In genomic region chr17:35812736-35813135, GRCm38 (mm10) we compare ENCODE assay signal across 9 mouse cellular contexts. TPM values are rescaled to one million over a fixed set of nuclear protein-coding genes. Genes with fewer than 3 reads are reported as not detected.
DNase-seq lines count a peak whose midpoint lies in the region; ATAC-seq and TF ChIP-seq lines count a peak whose summit lies in the region.
"Had no signal": no experiment of that assay in that cellular context is flagged by ENCODE, and none has a peak within 500 bp of the region (broad histone marks: within the 10 kb centered on the region; RNA-seq: fewer than 3 reads in every experiment).

No protein-coding gene starts in this region.

- WGBS in heart, embryonic 14.5 days: 37% methylated on average over 6 of the region's 6 CpGs
- WGBS in lung, embryonic 14.5 days: 59% methylated on average over 6 of the region's 6 CpGs
- WGBS in lung, adult 2 months: 32% methylated on average over 6 of the region's 6 CpGs
- WGBS in neural tube, embryonic 14.5 days: 81% methylated on average over 6 of the region's 6 CpGs
- 72% methylated on average over 6 of the region's 6 CpGs for WGBS in midbrain, embryonic 15.5 days

- no peak for DNase-seq in heart, postnatal 14 days
- DNase-seq in lung, embryonic 14.5 days: no peak
- no peak for DNase-seq in lung, adult 2 months
- DNase-seq in spleen, adult 12 weeks (ENCODE audit: low spot score): no peak
- DNase-seq: thymus, postnatal 14 days had no signal

- no peak for TF ChIP-seq POLR2A in lung, adult 2 months (IDR thresholded peaks at IDR 0.05; ENCODE audit: borderline replicate concordance, extremely low read depth, low read depth, low read length)

- H3K4me3 ChIP-seq in heart, embryonic 14.5 days (ENCODE audit: control insufficient read depth in 1 of 2, insufficient read depth in 1 of 2, low read depth in 1 of 2, low read length in 2 of 2): no peak overlapping the region
- no peak overlapping the region for H3K4me3 ChIP-seq in lung, embryonic 14.5 days (ENCODE audit: low read depth, low read length)
- H3K4me3 ChIP-seq in lung, adult 2 months (replicated peaks; ENCODE audit: extremely low read depth, low read depth, low read length): no peak overlapping the region
- no peak overlapping the region for H3K4me3 ChIP-seq in brown adipose tissue, adult 24 weeks (ENCODE audit: insufficient read depth, low read depth, low read length)
- no peak overlapping the region for H3K4me3 ChIP-seq in neural tube, embryonic 14.5 days (ENCODE audit: low read depth, low read length)
- H3K4me3 ChIP-seq in midbrain, embryonic 15.5 days: no peak overlapping the region

- intact Hi-C loops in heart, postnatal 14 days (cut with DNase I): no loop called here

- H3K36me3 ChIP-seq in heart, embryonic 14.5 days (ENCODE audit: control insufficient read depth, insufficient read depth, low read length): no peaks in the 10 kb centered on the region
- H3K36me3 ChIP-seq in lung, embryonic 14.5 days (ENCODE audit: insufficient read depth): no peaks in the 10 kb centered on the region
- no peaks in the 10 kb centered on the region for H3K36me3 ChIP-seq in neural tube, embryonic 14.5 days (ENCODE audit: control insufficient read depth, insufficient read depth, low read length)
- no peaks in the 10 kb centered on the region for H3K36me3 ChIP-seq in midbrain, embryonic 15.5 days (replicated peaks)

- peak overlapping the region; percentile 99 for H3K27ac ChIP-seq in heart, embryonic 14.5 days (replicated peaks in 1 of 2; ENCODE audit: control insufficient read depth in 1 of 2, insufficient read depth in 1 of 2, low read depth in 2 of 2, low read length in 2 of 2)
- H3K27ac ChIP-seq in lung, embryonic 14.5 days (ENCODE audit: low read depth): peak overlapping the region; percentile 89
- H3K27ac ChIP-seq in brown adipose tissue, adult 24 weeks (replicated peaks; ENCODE audit: low read depth, low read length): peak overlapping the region; percentile 92
- peak overlapping the region; percentile 4; the same call in 1 of the 2 replicates for H3K27ac ChIP-seq in neural tube, embryonic 14.5 days (ENCODE audit: low read depth, low read length)
- no peak overlapping the region for H3K27ac ChIP-seq in midbrain, embryonic 15.5 days

- peaks cover 49 to 68% of the 10 kb centered on the region in 2 experiments for H3K4me1 ChIP-seq in heart, embryonic 14.5 days (ENCODE audit: control insufficient read depth in 2 of 2, insufficient read depth in 2 of 2, low read length in 2 of 2)
- H3K4me1 ChIP-seq in lung, embryonic 14.5 days (ENCODE audit: insufficient read depth): peaks cover 27% of the 10 kb centered on the region
- H3K4me1 ChIP-seq in lung, adult 2 months (ENCODE audit: control insufficient read depth, insufficient read depth, low read length): peaks cover 45% of the 10 kb centered on the region
- peaks cover 32% of the 10 kb centered on the region for H3K4me1 ChIP-seq in brown adipose tissue, adult 24 weeks (ENCODE audit: control insufficient read depth, insufficient read depth, insufficient read length, low read length)
- no peaks in the 10 kb centered on the region for H3K4me1 ChIP-seq in neural tube, embryonic 14.5 days (ENCODE audit: control insufficient read depth, insufficient read depth, low read length)
- H3K4me1 ChIP-seq in midbrain, embryonic 15.5 days: no peaks in the 10 kb centered on the region

- H3K27me3 ChIP-seq in heart, embryonic 14.5 days (ENCODE audit: control insufficient read depth, insufficient read depth, low read length): no peaks in the 10 kb centered on the region
- H3K27me3 ChIP-seq in lung, embryonic 14.5 days (ENCODE audit: insufficient read depth, low read length): no peaks in the 10 kb centered on the region
- H3K27me3 ChIP-seq in neural tube, embryonic 14.5 days (ENCODE audit: control insufficient read depth, insufficient read depth, low read length): no peaks in the 10 kb centered on the region
- H3K27me3 ChIP-seq in midbrain, embryonic 15.5 days (replicated peaks): no peaks in the 10 kb centered on the region

- no peaks in the 10 kb centered on the region for H3K9me3 ChIP-seq in heart, embryonic 14.5 days (ENCODE audit: control insufficient read depth, low read length)
- no peaks in the 10 kb centered on the region for H3K9me3 ChIP-seq in lung, embryonic 14.5 days (ENCODE audit: low read depth, low read length)
- H3K9me3 ChIP-seq in neural tube, embryonic 14.5 days (ENCODE audit: control insufficient read depth, low read length): no peaks in the 10 kb centered on the region
- no peaks in the 10 kb centered on the region for H3K9me3 ChIP-seq in midbrain, embryonic 15.5 days

- ATAC-seq in heart, embryonic 14.5 days (ENCODE audit: insufficient number of reproducible peaks, insufficient read depth, low FRiP score, low read depth): no peak; the same call in 1 of the 2 replicates
- ATAC-seq in lung, embryonic 14.5 days (ENCODE audit: insufficient read depth): peak; percentile 32
- no peak for ATAC-seq in neural tube, embryonic 14.5 days (ENCODE audit: low read depth)
- ATAC-seq in midbrain, embryonic 15.5 days (replicated peaks): no peak

- peak overlapping the region; percentile 19 for H3K4me2 ChIP-seq in heart, embryonic 14.5 days (ENCODE audit: low read length)
- 0 out of 2 replicates have a peak overlapping the region, but pooled peaks have one; percentile 1 for H3K4me2 ChIP-seq in lung, embryonic 14.5 days
- no peak overlapping the region for H3K4me2 ChIP-seq in neural tube, embryonic 14.5 days (ENCODE audit: low read depth, low read length)
- H3K4me2 ChIP-seq in midbrain, embryonic 15.5 days: no peak overlapping the region

- no peak for TF ChIP-seq CTCF in lung, embryonic 14.5 days (IDR thresholded peaks at IDR 0.05; ENCODE audit: low read depth)
- no peak for TF ChIP-seq CTCF in lung, adult 2 months (IDR thresholded peaks at IDR 0.05; ENCODE audit: insufficient read depth, low read length)

- peak overlapping the region; percentile 59 for H3K9ac ChIP-seq in heart, embryonic 14.5 days (ENCODE audit: low read length)
- no peak overlapping the region for H3K9ac ChIP-seq in lung, embryonic 14.5 days
- H3K9ac ChIP-seq in neural tube, embryonic 14.5 days (replicated peaks; ENCODE audit: low read depth, low read length): no peak overlapping the region
- H3K9ac ChIP-seq in midbrain, embryonic 15.5 days: no peak overlapping the region

RNA-seq across cellular contexts. Expression of gene Ier3, which starts 8.7 kb away (rescaled TPM):
- 20.8 and 27.3 TPM in 2 replicates for polyA plus RNA-seq in heart, embryonic 14.5 days (2014; fragmentation: Nextera tagmentation; extraction: Ambion mirVana)
- total RNA-seq in heart, postnatal 14 days (2021): 10 to 100 TPM; 23.9 to 27.8 TPM
- 5.0 and 7.1 TPM in 2 replicates for polyA plus RNA-seq in lung, embryonic 14.5 days (2014; fragmentation: Nextera tagmentation; extraction: Ambion mirVana)
- polyA plus RNA-seq in lung, adult 2 months (2012; rRNA removed): 133 TPM in 2 replicates
- polyA plus RNA-seq in brown adipose tissue, adult 24 weeks (2012; ENCODE audit: insufficient read depth, insufficient read length, missing spikeins): 19.2 and 52.4 TPM in 2 replicates
- 4.2 and 6.9 TPM in 2 replicates for polyA plus RNA-seq in neural tube, embryonic 14.5 days (2014; fragmentation: Nextera tagmentation; extraction: Ambion mirVana)
- 9.7 and 9.9 TPM in 2 replicates for polyA plus RNA-seq in midbrain, embryonic 15.5 days (2015; fragmentation: Nextera tagmentation; extraction: Ambion mirVana)

RNA-seq across cellular contexts. Expression of gene Flot1, which starts 10.3 kb away (rescaled TPM):
- polyA plus RNA-seq in heart, embryonic 14.5 days (2014; fragmentation: Nextera tagmentation; extraction: Ambion mirVana): 86.8 and 93.7 TPM in 2 replicates
- total RNA-seq in heart, postnatal 14 days (2021): 100 to 1,000 TPM; 108 to 111 TPM
- 30.9 and 32.5 TPM in 2 replicates for polyA plus RNA-seq in lung, embryonic 14.5 days (2014; fragmentation: Nextera tagmentation; extraction: Ambion mirVana)
- 81.9 and 89.7 TPM in 2 replicates for polyA plus RNA-seq in lung, adult 2 months (2012; rRNA removed)
- polyA plus RNA-seq in brown adipose tissue, adult 24 weeks (2012; ENCODE audit: insufficient read depth, insufficient read length, missing spikeins): 38.1 and 61.2 TPM in 2 replicates
- 100 and 121 TPM in 2 replicates for polyA plus RNA-seq in neural tube, embryonic 14.5 days (2014; fragmentation: Nextera tagmentation; extraction: Ambion mirVana)
- polyA plus RNA-seq in midbrain, embryonic 15.5 days (2015; fragmentation: Nextera tagmentation; extraction: Ambion mirVana): 86.8 and 98.0 TPM in 2 replicates

RNA-seq across cellular contexts. Expression of gene Tubb5, which starts 25.4 kb away (rescaled TPM):
- polyA plus RNA-seq in heart, embryonic 14.5 days (2014; fragmentation: Nextera tagmentation; extraction: Ambion mirVana): 673 and 698 TPM in 2 replicates
- total RNA-seq in heart, postnatal 14 days (2021): 100 to 1,000 TPM; 134 to 183 TPM
- polyA plus RNA-seq in lung, embryonic 14.5 days (2014; fragmentation: Nextera tagmentation; extraction: Ambion mirVana): 1,155 and 1,206 TPM in 2 replicates
- polyA plus RNA-seq in lung, adult 2 months (2012; rRNA removed): 258 and 298 TPM in 2 replicates
- polyA plus RNA-seq in brown adipose tissue, adult 24 weeks (2012; ENCODE audit: insufficient read depth, insufficient read length, missing spikeins): 32.5 and 58.6 TPM in 2 replicates
- 1,611 and 1,626 TPM in 2 replicates for polyA plus RNA-seq in neural tube, embryonic 14.5 days (2014; fragmentation: Nextera tagmentation; extraction: Ambion mirVana)
- polyA plus RNA-seq in midbrain, embryonic 15.5 days (2015; fragmentation: Nextera tagmentation; extraction: Ambion mirVana): 1,854 and 1,858 TPM in 2 replicates

RNA-seq across cellular contexts. Expression of gene Mdc1, which starts 28.6 kb away (rescaled TPM):
- polyA plus RNA-seq in heart, embryonic 14.5 days (2014; fragmentation: Nextera tagmentation; extraction: Ambion mirVana): 15.3 and 16.1 TPM in 2 replicates
- 10 to 100 TPM; 12.9 to 13.5 TPM for total RNA-seq in heart, postnatal 14 days (2021)
- 19.5 and 21.6 TPM in 2 replicates for polyA plus RNA-seq in lung, embryonic 14.5 days (2014; fragmentation: Nextera tagmentation; extraction: Ambion mirVana)
- polyA plus RNA-seq in lung, adult 2 months (2012; rRNA removed): 6.8 and 8.2 TPM in 2 replicates
- polyA plus RNA-seq in brown adipose tissue, adult 24 weeks (2012; ENCODE audit: insufficient read depth, insufficient read length, missing spikeins): 3.0 and 3.3 TPM in 2 replicates
- 6.0 and 8.5 TPM in 2 replicates for polyA plus RNA-seq in neural tube, embryonic 14.5 days (2014; fragmentation: Nextera tagmentation; extraction: Ambion mirVana)
- polyA plus RNA-seq in midbrain, embryonic 15.5 days (2015; fragmentation: Nextera tagmentation; extraction: Ambion mirVana): 9.0 and 10.7 TPM in 2 replicates

RNA-seq across cellular contexts. Expression of gene Nrm, which starts 48.4 kb away (rescaled TPM):
- 44.0 and 44.9 TPM in 2 replicates for polyA plus RNA-seq in heart, embryonic 14.5 days (2014; fragmentation: Nextera tagmentation; extraction: Ambion mirVana)
- 1 to 10 TPM; 3.8 to 6.0 TPM for total RNA-seq in heart, postnatal 14 days (2021)
- 69.2 and 72.0 TPM in 2 replicates for polyA plus RNA-seq in lung, embryonic 14.5 days (2014; fragmentation: Nextera tagmentation; extraction: Ambion mirVana)
- polyA plus RNA-seq in lung, adult 2 months (2012; rRNA removed): 16.5 and 26.2 TPM in 2 replicates
- 1.4 and 2.8 TPM in 2 replicates for polyA plus RNA-seq in brown adipose tissue, adult 24 weeks (2012; ENCODE audit: insufficient read depth, insufficient read length, missing spikeins)
- 15.7 and 16.9 TPM in 2 replicates for polyA plus RNA-seq in neural tube, embryonic 14.5 days (2014; fragmentation: Nextera tagmentation; extraction: Ambion mirVana)
- 18.6 and 18.9 TPM in 2 replicates for polyA plus RNA-seq in midbrain, embryonic 15.5 days (2015; fragmentation: Nextera tagmentation; extraction: Ambion mirVana)

Comparison
In these comparisons a context has a peak if more than half of its experiments do, and no peak if none do; other contexts are left out.
1. H3K4me2 ChIP-seq: peak in heart, embryonic 14.5 days (single experiment) and lung, embryonic 14.5 days (single experiment); none in neural tube, embryonic 14.5 days (single experiment) and midbrain, embryonic 15.5 days (single experiment).